Mouse (Mus musculus): Measurements from ENCODE around the gene Hoxa6. TPM values are rescaled to one million over a fixed set of nuclear protein-coding genes. Genes with fewer than 3 reads are reported as not detected.

Hoxa6 gene
- polyA plus RNA-seq (2016; fragmentation: Nextera tagmentation; extraction: Ambion mirVana) = 3.5 and 4.1 TPM in 2 replicates

DNA sequence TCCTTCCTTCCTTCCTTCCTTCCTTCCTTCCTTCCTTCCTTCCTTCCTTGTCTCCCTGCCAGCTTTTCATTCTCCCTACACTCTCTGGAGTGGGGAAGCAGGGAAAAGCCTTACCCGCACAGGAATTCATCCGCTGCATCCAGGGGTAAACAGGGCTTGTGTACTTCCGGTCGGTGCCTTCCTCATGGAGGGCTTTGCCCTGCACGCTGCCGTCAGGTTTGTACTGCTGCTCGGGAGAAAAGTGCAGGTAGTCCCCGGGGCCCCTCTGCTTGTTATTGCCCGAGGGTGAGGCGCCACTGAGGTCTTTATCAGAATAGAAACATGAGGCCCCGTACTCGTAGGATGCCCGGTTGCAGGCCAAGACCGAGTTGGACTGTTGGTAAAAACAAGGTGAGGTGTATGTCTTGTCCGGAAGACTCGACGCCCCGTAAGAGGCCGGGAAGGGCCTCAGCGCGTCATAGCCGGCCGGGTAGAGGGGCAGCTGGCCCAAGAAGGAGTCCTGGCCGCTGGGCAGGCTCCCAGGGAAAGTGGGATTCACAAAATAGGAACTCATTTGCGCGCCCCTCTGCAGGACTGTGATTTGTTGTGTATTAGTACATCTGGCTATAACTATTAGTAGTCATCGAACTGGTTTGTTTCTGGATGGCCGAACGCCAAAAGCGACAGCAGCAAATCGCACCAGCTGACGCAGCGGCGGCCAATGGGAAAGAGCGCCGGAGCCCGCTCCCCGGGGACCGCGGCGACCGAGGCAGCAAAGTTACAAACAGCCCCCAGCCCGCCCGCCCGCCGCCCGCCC lies at the start of gene Hoxa6:
TSS of gene Hoxa6 (minus strand) at position 651 of the 796 bp plus-strand sequence.
- Histone ChIP-seq H3K9me3 (replicated peaks) (no peaks in the 10 kb centered on the region), H3K4me1 (peaks cover 91% of the 10 kb centered on the region), H3K4me3 (peak within 1 kb of the TSS; percentile 90), H3K36me3 (peaks cover 40% of the 10 kb centered on the region), H3K27ac (peak within 1 kb of the TSS; percentile 99), H3K27me3 (ENCODE audit: low read depth, poor library complexity, severe bottlenecking) (peaks cover 44% of the 10 kb centered on the region)
- under 1% methylated on average over 47 of the region's 47 CpGs for WGBS
- peak; percentile 83 for DNase-seq (ENCODE audit: low spot score)

DNA sequence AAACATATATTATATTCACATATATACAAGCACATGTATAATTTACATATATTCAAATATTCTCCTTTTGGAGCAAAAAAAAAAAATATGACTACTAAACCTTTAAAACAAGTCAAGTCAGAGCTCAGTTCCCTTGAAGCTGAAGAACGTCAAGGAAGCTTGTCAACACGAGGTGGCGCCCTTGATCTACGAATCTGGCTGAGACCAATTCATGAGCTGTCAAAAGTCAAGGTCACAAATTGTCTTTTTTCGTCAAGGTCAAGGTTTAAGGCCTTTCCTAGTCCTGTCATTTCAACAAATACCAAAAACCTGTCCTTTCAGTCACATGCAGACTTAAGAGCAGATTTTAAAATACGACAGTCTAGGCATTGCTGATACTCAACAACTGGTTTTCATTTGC lies 48.4 kb upstream of the Hoxa6 start:
- Histone ChIP-seq H3K36me3 (no peaks in the 10 kb centered on the region), H3K4me1 (peaks cover 46% of the 10 kb centered on the region), H3K4me3 (peak overlapping the region; percentile 53), H3K27me3 (ENCODE audit: low read depth, poor library complexity, severe bottlenecking) (peaks cover 85% of the 10 kb centered on the region), H3K27ac (peak overlapping the region; percentile 1; the same call in 1 of the 2 replicates), H3K9me3 (replicated peaks) (no peaks in the 10 kb centered on the region)
- DNase-seq (ENCODE audit: low spot score) = peak; percentile 91
- under 1% methylated on average over 6 of the region's 6 CpGs for WGBS

DNA sequence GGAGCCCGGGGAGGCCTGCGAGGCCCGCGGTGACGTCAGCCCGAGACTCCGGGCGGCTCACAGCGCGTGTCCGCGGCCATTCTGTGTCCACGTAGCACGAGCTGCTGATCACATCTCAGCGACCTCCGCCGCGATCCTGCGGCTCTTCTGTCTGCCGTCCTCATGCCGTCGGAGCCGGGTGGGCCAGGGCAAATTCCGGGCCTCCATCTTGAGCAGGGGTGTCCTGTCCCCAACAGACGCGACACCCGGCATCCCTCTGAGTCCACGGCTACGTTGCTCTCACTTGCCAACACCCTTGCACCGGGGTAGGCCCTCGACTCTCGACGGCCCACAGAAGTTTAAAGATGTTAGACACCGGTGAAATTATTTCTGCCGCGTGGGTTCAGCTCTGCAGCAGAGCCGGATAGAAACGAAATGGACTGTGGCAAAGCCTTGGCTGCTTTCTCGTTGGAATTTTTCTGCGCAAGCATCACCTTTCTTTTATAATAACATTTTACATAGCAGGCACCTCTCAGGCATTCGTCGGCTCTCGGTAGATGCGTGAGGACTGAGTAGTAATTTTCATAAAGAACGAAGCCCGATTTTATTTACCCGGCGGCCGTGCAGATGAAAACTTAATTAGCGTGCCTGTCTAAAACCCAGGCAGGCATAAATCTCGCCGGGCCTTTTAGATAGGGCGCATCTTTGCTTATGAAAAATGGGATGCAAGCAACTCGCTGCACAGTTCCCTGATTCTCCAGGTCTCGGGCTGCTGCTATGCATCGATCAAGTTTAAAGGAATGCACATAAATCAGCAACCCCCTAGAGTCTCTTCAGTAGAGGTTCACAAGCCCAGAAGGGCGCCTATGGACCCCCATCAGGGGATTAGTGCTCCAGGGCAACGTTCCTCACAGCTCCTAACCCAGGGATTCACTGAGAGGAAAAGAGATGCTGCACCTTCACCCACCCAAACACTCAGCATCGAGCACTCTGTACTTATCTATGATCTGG lies 45.3 kb upstream of the Hoxa6 start:
- WGBS = under 1% methylated on average over 59 of the region's 59 CpGs
- Histone ChIP-seq H3K4me1 (peaks cover 55% of the 10 kb centered on the region), H3K4me3 (peak overlapping the region; percentile 90), H3K27me3 (ENCODE audit: low read depth, poor library complexity, severe bottlenecking) (peaks cover 85% of the 10 kb centered on the region), H3K9me3 (replicated peaks) (no peaks in the 10 kb centered on the region), H3K36me3 (peaks cover 16% of the 10 kb centered on the region), H3K27ac (peak overlapping the region; percentile 87)
- DNase-seq (ENCODE audit: low spot score) = peak; percentile 61

DNA sequence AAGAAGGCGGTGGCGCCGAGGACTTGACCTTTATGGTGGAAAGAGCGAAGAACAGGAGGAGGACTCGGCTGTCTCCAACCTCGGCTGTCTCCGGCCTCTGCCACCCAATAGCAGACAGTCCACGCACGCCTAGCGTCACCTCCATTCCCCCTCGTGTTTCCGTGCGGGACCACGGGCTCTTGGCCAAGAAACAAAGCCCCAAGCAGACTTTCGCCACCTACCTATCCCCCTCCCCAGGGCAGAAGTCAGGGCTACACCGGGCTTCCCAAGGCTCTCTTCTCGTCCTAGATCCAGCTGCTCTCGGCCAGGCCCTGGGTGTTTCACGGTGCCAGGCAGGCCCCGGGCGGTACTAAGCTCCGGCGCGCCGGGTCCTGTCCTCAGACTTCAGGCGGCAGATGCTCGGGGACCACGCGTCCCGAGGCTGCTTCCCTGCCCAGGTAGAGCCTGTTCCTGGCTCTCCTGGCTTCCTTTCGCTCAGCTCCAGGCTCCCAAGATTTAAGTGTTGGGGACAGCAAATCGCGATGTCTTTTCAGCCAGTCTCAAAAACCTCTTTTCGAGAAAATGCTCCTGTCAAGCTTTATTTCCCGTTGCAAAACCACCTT lies 44.4 kb upstream of the Hoxa6 start:
- H3K27ac ChIP-seq = peak overlapping the region; percentile 87
- WGBS = under 1% methylated on average over 35 of the region's 35 CpGs
- peak; percentile 78 for DNase-seq (ENCODE audit: low spot score)
- no peaks in the 10 kb centered on the region for H3K9me3 ChIP-seq (replicated peaks)
- peaks cover 64% of the 10 kb centered on the region for H3K4me1 ChIP-seq
- peak overlapping the region; percentile 90 for H3K4me3 ChIP-seq
- H3K36me3 ChIP-seq = peaks cover 16% of the 10 kb centered on the region
- H3K27me3 ChIP-seq (ENCODE audit: low read depth, poor library complexity, severe bottlenecking) = peaks cover 86% of the 10 kb centered on the region

DNA sequence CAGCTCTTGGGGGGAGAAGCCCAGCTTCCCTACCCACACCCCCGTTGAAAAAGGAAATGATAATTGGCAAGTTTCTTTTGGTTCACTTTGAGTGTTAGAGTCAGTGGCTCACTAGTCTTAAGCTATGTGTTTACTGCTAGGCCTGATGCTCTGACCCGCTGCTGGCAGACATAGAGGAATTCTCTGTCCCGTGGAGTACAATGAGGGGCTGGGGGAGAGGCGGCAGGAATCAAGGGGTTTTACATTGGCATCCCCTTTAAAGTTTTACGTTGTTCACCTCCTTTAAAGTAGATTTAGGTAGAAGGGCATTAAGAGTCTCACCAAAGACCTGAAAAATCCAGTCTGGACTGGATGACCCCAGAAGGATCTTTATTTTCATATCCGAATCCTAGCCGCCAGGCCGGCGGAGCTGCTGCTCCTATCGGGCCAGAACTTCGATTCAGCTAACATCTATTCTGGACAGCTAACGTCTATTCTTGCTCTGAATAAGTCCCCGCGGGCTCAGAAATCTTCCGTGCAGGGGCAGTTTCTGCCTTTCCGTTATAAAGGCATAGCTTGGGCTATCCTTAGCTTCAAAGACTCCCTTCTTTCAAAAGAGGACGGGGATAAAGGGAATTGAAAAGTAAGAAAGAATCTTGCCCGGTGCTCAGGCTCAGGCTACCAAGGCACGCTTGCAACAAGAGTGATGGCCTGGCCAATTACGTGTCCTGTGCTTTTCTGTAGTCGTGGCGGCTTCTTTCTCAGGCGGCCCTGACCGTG lies 43.7 kb upstream of the Hoxa6 start:
- Histone ChIP-seq H3K4me1 (peaks cover 64% of the 10 kb centered on the region), H3K27ac (peak overlapping the region; percentile 87), H3K4me3 (peak overlapping the region; percentile 90), H3K36me3 (peaks cover 16% of the 10 kb centered on the region), H3K9me3 (replicated peaks) (no peaks in the 10 kb centered on the region), H3K27me3 (ENCODE audit: low read depth, poor library complexity, severe bottlenecking) (peaks cover 90% of the 10 kb centered on the region)
- WGBS = 1% methylated on average over 24 of the region's 24 CpGs
- peak; percentile 66 for DNase-seq (ENCODE audit: low spot score)

DNA sequence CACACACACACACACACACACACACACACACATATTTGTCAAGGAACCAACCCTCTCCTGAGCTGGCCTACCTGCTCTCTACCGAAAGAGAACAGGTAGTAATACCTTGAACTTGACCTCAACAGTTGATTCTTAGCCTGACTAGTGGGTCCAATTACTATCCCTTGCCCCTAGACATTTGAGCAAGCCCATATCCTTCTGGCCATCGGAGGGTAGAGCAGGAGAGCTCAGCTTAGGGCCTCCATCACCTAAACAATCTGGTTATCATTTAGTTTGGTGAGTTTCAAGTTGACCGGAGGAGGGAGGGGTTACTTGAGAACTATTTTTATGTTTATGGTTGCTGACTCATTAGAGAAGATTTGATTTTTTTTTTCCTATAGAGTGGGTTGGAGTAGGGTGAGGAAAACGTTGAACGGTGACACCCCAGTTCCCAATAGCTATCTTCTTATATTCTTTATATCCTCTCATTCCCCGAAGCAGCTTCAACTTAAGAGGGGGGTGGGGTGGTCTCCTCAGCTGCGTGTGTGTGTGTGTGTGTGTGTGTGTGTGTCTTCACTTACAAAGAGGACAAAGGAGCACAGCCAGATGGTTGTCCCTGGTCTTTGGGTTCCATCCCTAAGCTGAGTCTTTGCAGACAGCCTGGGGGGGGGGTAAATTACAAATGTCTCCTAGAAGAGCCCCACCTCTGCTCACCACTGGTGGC lies 42.8 kb upstream of the Hoxa6 start:
- WGBS = 8% methylated on average over 7 of the region's 7 CpGs
- H3K9me3 ChIP-seq (replicated peaks) = no peaks in the 10 kb centered on the region
- peaks cover 16% of the 10 kb centered on the region for H3K36me3 ChIP-seq
- DNase-seq (ENCODE audit: low spot score) = no peak
- H3K27ac ChIP-seq = peak overlapping the region; percentile 87
- peaks cover 72% of the 10 kb centered on the region for H3K4me1 ChIP-seq
- H3K27me3 ChIP-seq (ENCODE audit: low read depth, poor library complexity, severe bottlenecking) = peaks cover 94% of the 10 kb centered on the region
- H3K4me3 ChIP-seq = peak overlapping the region; percentile 90

DNA sequence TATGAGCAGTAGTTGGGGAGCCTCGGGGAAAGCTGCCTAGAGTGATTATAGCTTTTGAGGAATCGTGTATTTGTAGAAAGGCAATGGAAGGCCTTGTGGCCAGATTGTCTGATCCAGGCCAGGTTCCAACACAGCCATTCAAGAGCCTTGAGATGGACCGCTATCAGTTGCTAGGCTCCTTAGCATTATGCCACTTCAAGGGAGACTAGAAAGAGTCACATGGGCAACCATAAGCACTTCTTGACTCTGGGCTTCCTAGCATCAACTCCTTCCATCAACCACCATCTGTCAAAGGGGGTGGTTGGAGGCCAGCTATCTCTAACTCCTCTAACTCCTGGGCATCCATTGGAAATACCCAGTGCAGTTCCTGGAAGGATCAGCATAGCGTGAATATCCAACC lies 41.3 kb upstream of the Hoxa6 start:
- peaks cover 93% of the 10 kb centered on the region for H3K27me3 ChIP-seq (ENCODE audit: low read depth, poor library complexity, severe bottlenecking)
- H3K36me3 ChIP-seq = peaks cover 16% of the 10 kb centered on the region
- peak overlapping the region; percentile 99 for H3K27ac ChIP-seq
- peak overlapping the region; percentile 90 for H3K4me3 ChIP-seq
- WGBS = 10% methylated on average over 4 of the region's 4 CpGs
- H3K9me3 ChIP-seq (replicated peaks) = no peaks in the 10 kb centered on the region
- H3K4me1 ChIP-seq = peaks cover 82% of the 10 kb centered on the region
- peak; percentile 45 for DNase-seq (ENCODE audit: low spot score)

DNA sequence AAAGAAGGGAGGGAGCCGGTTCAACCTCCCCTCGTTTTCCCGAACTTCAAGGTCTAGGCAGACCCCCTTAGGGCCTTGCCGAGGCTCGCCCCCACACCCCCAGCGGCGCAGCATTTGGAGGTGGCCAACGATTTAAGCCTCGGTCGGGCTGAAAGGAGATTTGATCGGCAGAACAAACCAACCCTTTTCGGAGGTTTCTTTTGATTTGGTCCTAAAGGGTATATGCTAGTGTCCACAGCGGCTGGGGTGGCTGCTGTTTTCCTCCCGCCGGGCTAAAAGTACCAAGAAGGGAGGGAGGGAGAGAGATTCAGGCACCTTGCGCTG lies 40.9 kb upstream of the Hoxa6 start:
- under 1% methylated on average over 16 of the region's 16 CpGs for WGBS
- Histone ChIP-seq H3K9me3 (replicated peaks) (no peaks in the 10 kb centered on the region), H3K27ac (peak overlapping the region; percentile 99), H3K36me3 (peaks cover 16% of the 10 kb centered on the region), H3K4me1 (peaks cover 82% of the 10 kb centered on the region), H3K27me3 (ENCODE audit: low read depth, poor library complexity, severe bottlenecking) (peaks cover 89% of the 10 kb centered on the region), H3K4me3 (peak overlapping the region; percentile 90)
- DNase-seq (ENCODE audit: low spot score) = no peak

DNA sequence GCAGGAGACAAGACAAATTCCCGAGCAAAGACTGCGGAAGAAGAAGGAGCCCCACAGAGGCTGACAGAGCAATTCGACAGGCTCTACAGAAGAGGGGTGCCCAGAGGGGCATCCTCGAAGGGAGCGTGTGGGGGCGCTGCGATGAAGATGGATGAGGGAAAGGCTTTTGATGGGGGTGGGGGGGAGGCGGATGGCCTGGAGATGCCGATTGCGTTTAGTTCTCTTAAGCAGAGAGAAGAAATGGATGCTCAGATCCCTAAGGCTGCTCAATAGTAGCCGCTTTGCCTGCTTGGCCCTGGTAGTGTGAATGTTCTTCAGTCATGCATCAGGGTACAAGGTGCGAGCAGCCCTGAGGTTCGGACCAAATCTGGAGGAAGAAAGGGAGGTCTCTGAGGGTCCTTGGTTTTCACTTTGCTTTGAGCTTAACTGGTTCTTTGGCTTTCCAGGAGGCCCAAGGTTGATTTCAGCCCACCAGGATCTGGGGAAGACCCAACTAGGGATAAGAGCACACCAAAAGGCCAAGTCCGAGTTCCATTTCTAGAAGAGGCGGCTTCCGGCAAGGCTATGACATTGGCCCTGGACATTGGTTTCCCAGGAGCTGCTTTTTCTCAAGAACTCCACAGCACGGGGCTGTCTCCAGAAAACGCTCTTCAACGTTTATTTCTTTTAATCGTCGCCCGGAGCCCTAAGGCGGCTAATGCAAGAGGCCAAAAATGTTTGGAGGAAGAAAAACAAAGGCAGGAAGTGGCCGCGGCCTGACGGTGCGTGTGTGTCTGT lies 40.3 kb upstream of the Hoxa6 start:
- 2% methylated on average over 27 of the region's 27 CpGs for WGBS
- Histone ChIP-seq H3K27ac (peak overlapping the region; percentile 99), H3K36me3 (peaks cover 18% of the 10 kb centered on the region), H3K4me3 (peak overlapping the region; percentile 90), H3K9me3 (replicated peaks) (no peaks in the 10 kb centered on the region), H3K4me1 (peaks cover 78% of the 10 kb centered on the region), H3K27me3 (ENCODE audit: low read depth, poor library complexity, severe bottlenecking) (peaks cover 85% of the 10 kb centered on the region)
- peak; percentile 73 for DNase-seq (ENCODE audit: low spot score)

DNA sequence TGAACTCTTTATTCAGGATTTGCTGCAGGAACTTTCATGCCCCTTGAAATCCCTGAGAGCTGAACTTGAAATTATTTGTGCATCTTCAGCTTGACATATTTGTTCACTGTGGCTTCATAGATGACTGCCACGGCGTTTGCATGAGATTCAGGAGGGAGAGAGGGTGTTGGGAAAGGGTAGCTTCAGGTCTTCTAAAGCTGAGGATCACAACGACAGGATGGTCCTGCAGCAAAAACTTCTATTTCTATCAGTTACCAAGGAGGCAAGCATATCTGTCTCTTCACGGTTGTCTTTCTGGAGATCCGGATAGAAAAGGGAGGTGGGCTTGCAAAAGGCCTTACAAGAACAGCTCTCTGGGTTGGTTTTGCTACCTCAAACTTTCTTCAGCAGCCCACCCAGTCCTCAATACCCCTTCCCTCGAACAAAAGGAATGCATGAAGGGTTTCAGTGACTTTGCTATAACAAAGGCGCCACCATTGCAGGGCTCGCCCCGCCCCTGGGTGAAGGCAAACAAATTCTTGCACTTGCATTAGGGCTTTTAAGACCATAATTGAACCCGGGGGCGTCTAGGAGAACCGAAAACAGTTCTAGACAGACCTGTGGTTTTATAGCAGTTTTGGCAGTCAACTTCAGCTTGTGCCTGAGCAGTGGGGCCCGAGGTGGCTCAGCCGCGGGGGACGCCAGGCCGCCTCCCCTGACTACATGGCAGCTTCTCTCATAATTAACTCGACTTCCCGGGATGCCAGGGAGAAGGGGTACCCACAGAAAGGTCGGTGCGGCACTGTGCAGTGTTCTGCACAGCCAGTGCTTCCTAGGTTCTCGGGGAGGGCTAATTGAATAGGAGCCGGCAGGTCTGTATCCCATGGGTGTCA lies 39.5 kb upstream of the Hoxa6 start:
- Histone ChIP-seq H3K27ac (peak overlapping the region; percentile 99), H3K9me3 (replicated peaks) (no peaks in the 10 kb centered on the region), H3K4me1 (peaks cover 78% of the 10 kb centered on the region), H3K4me3 (peak overlapping the region; percentile 90), H3K27me3 (ENCODE audit: low read depth, poor library complexity, severe bottlenecking) (peaks cover 85% of the 10 kb centered on the region), H3K36me3 (peaks cover 26% of the 10 kb centered on the region)
- peak; percentile 63 for DNase-seq (ENCODE audit: low spot score)
- WGBS = under 1% methylated on average over 23 of the region's 23 CpGs
